Mouse (Mus musculus): ENCODE results near the gene Xpr1. TPM values are rescaled to one million over a fixed set of nuclear protein-coding genes. Genes with fewer than 3 reads are reported as not detected.

Xpr1 gene
- polyA plus RNA-seq, 1 experiment from 2014 or later: 7.0 TPM

GRCm38 (mm10) chr1:155303402-155303801 lies 113.8 kb downstream of the Xpr1 start:
- 82% methylated on average over 2 of the region's 2 CpGs for WGBS
- H3K9ac ChIP-seq: no peak overlapping the region
- no peak for ATAC-seq
- H3K4me1 ChIP-seq (replicated peaks): no peaks in the 10 kb centered on the region
- H3K27ac ChIP-seq: no peak overlapping the region
- no peak overlapping the region for H3K4me3 ChIP-seq (replicated peaks)
- H3K9me3 ChIP-seq: no peaks in the 10 kb centered on the region
- H3K4me2 ChIP-seq (replicated peaks): no peak overlapping the region
- no peaks in the 10 kb centered on the region for H3K36me3 ChIP-seq
- H3K27me3 ChIP-seq (replicated peaks): no peaks in the 10 kb centered on the region

- H3K9ac ChIP-seq: no peak overlapping the region
- 95% methylated on average over 5 of the region's 5 CpGs for WGBS
- no peak overlapping the region for H3K4me2 ChIP-seq (replicated peaks)
- no peaks in the 10 kb centered on the region for H3K27me3 ChIP-seq (replicated peaks)
- ATAC-seq: no peak
- H3K4me1 ChIP-seq (replicated peaks): no peaks in the 10 kb centered on the region
- H3K9me3 ChIP-seq: no peaks in the 10 kb centered on the region
- H3K4me3 ChIP-seq (replicated peaks): no peak overlapping the region
- no peak overlapping the region for H3K27ac ChIP-seq
- H3K36me3 ChIP-seq: no peaks in the 10 kb centered on the region
Measured at GRCm38 (mm10) chr1:155297615-155298014, 119.6 kb downstream of the Xpr1 start.

DNA sequence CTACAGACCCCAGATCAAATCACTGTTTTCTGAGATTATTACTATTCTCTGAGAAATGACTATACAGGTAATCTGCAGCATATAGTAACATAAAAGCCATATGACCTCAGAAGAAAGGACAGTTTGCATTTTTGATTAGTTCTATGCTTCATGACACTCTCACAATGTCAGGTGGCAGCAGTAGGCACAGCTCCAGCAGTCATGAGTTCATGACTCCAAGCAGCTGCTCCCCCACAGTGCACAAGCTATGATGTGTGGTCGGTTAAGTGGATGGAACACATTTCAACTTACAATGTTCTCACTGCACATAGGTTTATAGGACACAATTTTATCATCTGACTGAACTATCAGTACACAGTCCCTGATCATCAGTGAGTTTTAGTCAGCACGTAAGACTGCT lies 120.0 kb downstream of the Xpr1 start:
- no peak overlapping the region for H3K4me3 ChIP-seq (replicated peaks)
- no peaks in the 10 kb centered on the region for H3K36me3 ChIP-seq
- H3K4me1 ChIP-seq (replicated peaks): no peaks in the 10 kb centered on the region
- H3K27ac ChIP-seq: no peak overlapping the region
- H3K9me3 ChIP-seq: no peaks in the 10 kb centered on the region
- ATAC-seq: no peak
- no peaks in the 10 kb centered on the region for H3K27me3 ChIP-seq (replicated peaks)
- H3K4me2 ChIP-seq (replicated peaks): no peak overlapping the region
- H3K9ac ChIP-seq: no peak overlapping the region
- WGBS: 90% methylated on average over 2 of the region's 2 CpGs

GRCm38 (mm10) chr1:155293446-155293845 lies 123.8 kb downstream of the Xpr1 start:
- H3K9me3 ChIP-seq: no peaks in the 10 kb centered on the region
- H3K27ac ChIP-seq: no peak overlapping the region
- 0 out of 2 replicates have a peak, but pooled peaks have one; percentile 58 for ATAC-seq
- H3K27me3 ChIP-seq (replicated peaks): no peaks in the 10 kb centered on the region
- H3K36me3 ChIP-seq: 0 out of 2 replicates have a peak, but pooled peaks cover 2% of the 10 kb centered on the region
- 8% methylated on average over 3 of the region's 3 CpGs for WGBS
- H3K4me3 ChIP-seq (replicated peaks): no peak overlapping the region
- H3K9ac ChIP-seq: no peak overlapping the region
- H3K4me1 ChIP-seq (replicated peaks): no peaks in the 10 kb centered on the region
- H3K4me2 ChIP-seq (replicated peaks): no peak overlapping the region

DNA sequence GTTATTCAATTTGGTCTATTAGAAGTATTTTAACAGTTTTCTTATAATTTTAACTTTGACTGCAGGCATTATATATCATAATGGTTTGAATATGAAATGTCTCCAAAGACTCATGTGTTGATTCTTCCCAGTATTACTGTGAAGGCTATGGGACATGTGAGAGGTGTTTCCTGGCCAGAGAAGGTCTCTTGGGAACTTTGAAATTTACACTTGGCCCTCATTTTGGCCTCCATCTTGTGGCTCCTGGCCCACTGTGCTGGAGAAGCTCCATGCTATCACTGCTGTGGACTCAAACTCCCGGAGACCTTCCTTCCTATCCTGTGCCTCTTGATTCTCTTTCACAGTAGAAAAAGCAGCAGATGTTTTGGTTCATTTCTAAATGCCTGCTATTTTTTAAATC lies 127.8 kb downstream of the Xpr1 start:
- Histone ChIP-seq H3K4me2 (replicated peaks) (no peak overlapping the region), H3K36me3 (0 out of 2 replicates have a peak, but pooled peaks cover 7% of the 10 kb centered on the region), H3K9me3 (no peaks in the 10 kb centered on the region), H3K27ac (no peak overlapping the region), H3K27me3 (replicated peaks) (no peaks in the 10 kb centered on the region), H3K4me1 (replicated peaks) (no peaks in the 10 kb centered on the region), H3K4me3 (replicated peaks) (no peak overlapping the region), H3K9ac (no peak overlapping the region)
- 95% methylated on average over 1 of the region's 1 CpGs for WGBS
- no peak for ATAC-seq

GRCm38 (mm10) chr1:155288033-155288432 lies 129.2 kb downstream of the Xpr1 start:
- 84% methylated on average over 3 of the region's 3 CpGs for WGBS
- no peak for ATAC-seq
- Histone ChIP-seq H3K4me2 (replicated peaks) (no peak overlapping the region), H3K9me3 (no peaks in the 10 kb centered on the region), H3K9ac (no peak overlapping the region), H3K36me3 (peaks cover 7% of the 10 kb centered on the region; the same call in 1 of the 2 replicates), H3K4me3 (replicated peaks) (no peak overlapping the region), H3K4me1 (replicated peaks) (no peaks in the 10 kb centered on the region), H3K27ac (no peak overlapping the region), H3K27me3 (replicated peaks) (no peaks in the 10 kb centered on the region)

GRCm38 (mm10) chr1:155283808-155284207 lies 133.4 kb downstream of the Xpr1 start:
- Histone ChIP-seq H3K27me3 (replicated peaks) (no peaks in the 10 kb centered on the region), H3K4me2 (replicated peaks) (no peak overlapping the region), H3K9me3 (no peaks in the 10 kb centered on the region), H3K4me1 (replicated peaks) (no peaks in the 10 kb centered on the region), H3K36me3 (peaks cover 7% of the 10 kb centered on the region; the same call in 1 of the 2 replicates), H3K9ac (no peak overlapping the region), H3K4me3 (replicated peaks) (no peak overlapping the region), H3K27ac (no peak overlapping the region)
- no peak for ATAC-seq
- 86% methylated on average over 7 of the region's 7 CpGs for WGBS

GRCm38 (mm10) chr1:155281003-155281793 lies 136.0 kb downstream of the Xpr1 start:
- Histone ChIP-seq H3K4me2 (replicated peaks) (no peak overlapping the region), H3K27ac (no peak overlapping the region), H3K4me3 (replicated peaks) (no peak overlapping the region), H3K4me1 (replicated peaks) (no peaks in the 10 kb centered on the region), H3K36me3 (peaks cover 2% of the 10 kb centered on the region; the same call in 1 of the 2 replicates), H3K9ac (no peak overlapping the region), H3K27me3 (replicated peaks) (no peaks in the 10 kb centered on the region), H3K9me3 (no peaks in the 10 kb centered on the region)
- WGBS: 62% methylated on average over 18 of the region's 18 CpGs
- peak; percentile 81 for ATAC-seq

DNA sequence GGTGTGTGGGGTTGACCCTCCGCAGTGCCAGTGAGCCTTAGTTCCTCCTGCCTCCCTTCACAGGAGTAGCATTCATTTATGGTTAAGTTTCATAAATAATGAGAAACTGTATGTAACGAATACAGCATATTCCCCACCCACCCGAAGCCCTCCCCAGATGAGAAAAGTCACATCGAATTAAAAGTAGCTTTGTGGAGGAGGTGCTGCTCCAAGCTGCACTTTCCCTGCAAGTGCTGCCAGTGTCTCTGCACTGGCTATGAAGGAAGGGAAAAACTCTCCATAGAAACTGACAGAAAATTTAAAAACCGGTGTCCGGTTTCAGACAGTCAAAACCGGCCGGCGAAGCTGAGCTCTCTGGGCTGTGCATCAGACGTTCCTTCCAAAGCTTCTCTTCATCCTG lies 136.9 kb downstream of the Xpr1 start:
- Histone ChIP-seq H3K9ac (no peak overlapping the region), H3K9me3 (no peaks in the 10 kb centered on the region), H3K4me3 (replicated peaks) (no peak overlapping the region), H3K27ac (no peak overlapping the region), H3K36me3 (no peaks in the 10 kb centered on the region; the same call in 1 of the 2 replicates), H3K27me3 (replicated peaks) (no peaks in the 10 kb centered on the region), H3K4me2 (replicated peaks) (no peak overlapping the region), H3K4me1 (replicated peaks) (no peaks in the 10 kb centered on the region)
- 56% methylated on average over 10 of the region's 10 CpGs for WGBS
- no peak for ATAC-seq

DNA sequence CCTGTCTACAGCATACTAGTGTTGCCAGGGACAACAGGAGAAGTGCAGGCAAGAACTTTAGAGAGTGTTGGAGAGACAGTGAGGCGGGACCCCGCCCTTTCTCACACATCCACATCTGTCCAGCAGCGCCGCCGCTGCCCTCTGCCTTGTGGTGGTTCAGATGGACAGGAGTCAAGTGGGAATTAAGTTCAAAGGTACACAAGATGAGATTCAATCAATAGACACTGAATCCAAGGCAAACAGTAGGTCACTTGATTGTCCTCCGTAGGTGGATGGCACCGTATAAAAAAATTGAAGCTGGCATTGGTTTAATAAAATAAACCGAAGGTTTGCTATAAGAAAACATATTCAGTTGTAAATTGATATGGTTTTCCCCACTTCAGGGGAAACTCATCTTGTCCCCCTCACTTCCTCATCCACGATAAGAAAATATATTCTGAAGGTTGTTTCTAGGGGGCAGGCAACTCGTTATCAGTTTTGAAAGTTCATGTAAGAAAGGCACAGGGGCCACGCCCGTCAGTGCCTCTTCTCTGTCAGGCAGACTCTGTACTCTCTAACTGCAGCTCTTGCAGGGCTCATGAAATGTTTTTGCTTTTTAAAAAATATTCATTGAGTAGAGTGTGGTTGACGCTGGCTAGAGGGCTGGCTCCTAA lies 140.7 kb downstream of the Xpr1 start:
- 63% methylated on average over 13 of the region's 13 CpGs for WGBS
- peak; percentile 24; the same call in 1 of the 2 replicates for ATAC-seq

DNA sequence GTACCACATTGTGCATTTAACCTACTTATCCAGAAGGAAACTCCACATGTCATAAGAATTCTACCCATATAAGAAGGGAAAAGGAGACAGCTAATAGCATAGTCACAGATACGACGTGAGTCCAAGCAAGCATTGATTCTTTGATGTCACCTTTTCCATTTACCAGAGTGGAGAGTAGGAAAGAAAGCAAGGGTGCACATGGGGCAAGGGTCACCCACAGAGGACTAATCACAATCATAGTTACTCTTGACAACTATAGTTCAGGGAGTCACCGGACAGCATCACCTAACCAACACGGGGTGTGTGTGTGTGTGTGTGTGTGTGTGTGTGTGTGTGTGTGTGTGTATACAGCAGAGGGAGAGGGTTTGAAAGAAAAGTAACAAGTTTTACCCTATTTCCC lies 141.4 kb downstream of the Xpr1 start:
- no peak overlapping the region for H3K9ac ChIP-seq
- H3K4me3 ChIP-seq (replicated peaks): no peak overlapping the region
- no peak for ATAC-seq
- H3K9me3 ChIP-seq: no peaks in the 10 kb centered on the region
- H3K36me3 ChIP-seq: no peaks in the 10 kb centered on the region
- H3K4me2 ChIP-seq (replicated peaks): no peak overlapping the region
- no peaks in the 10 kb centered on the region for H3K27me3 ChIP-seq (replicated peaks)
- no peaks in the 10 kb centered on the region for H3K4me1 ChIP-seq (replicated peaks)
- no peak overlapping the region for H3K27ac ChIP-seq
- WGBS: 78% methylated on average over 4 of the region's 4 CpGs

More for the DNA sequence above, 140.7 kb downstream of the Xpr1 start:
- Histone ChIP-seq H3K4me1 (replicated peaks) (no peaks in the 10 kb centered on the region), H3K36me3 (no peaks in the 10 kb centered on the region), H3K27me3 (replicated peaks) (no peaks in the 10 kb centered on the region), H3K9me3 (no peaks in the 10 kb centered on the region), H3K9ac (no peak overlapping the region), H3K4me3 (replicated peaks) (no peak overlapping the region), H3K27ac (no peak overlapping the region), H3K4me2 (replicated peaks) (no peak overlapping the region)

DNA sequence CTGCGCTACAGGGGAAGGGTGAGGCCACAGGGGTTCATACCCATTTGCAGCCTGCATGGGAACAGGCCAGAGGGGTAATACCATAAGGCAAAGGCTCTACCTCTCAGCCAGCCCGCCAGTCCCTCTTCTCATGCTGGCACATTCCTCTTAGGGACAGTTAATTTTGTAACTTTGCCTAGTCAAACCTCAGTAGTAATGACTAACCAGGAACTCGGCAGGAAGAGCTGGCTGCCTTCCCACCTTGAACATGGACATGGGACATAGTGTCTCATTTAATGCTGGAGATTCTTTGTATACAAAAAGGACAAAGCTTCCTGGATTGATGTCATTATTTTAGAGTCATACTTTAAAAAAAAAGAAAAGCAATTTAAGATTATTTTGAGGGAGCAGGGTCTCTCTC lies 142.2 kb downstream of the Xpr1 start:
- H3K4me1 ChIP-seq (replicated peaks): no peaks in the 10 kb centered on the region
- ATAC-seq: no peak
- no peak overlapping the region for H3K27ac ChIP-seq
- H3K9ac ChIP-seq: no peak overlapping the region
- H3K4me2 ChIP-seq (replicated peaks): no peak overlapping the region
- H3K27me3 ChIP-seq (replicated peaks): no peaks in the 10 kb centered on the region
- WGBS: 73% methylated on average over 3 of the region's 3 CpGs
- H3K4me3 ChIP-seq (replicated peaks): no peak overlapping the region
- no peaks in the 10 kb centered on the region for H3K36me3 ChIP-seq
- H3K9me3 ChIP-seq: no peaks in the 10 kb centered on the region

Data from intestine, embryonic 15.5 days (tissue).